Mouse (Mus musculus) lung, adult 2 months (tissue): ENCODE data around the gene Dhrs1.

ENCODE experiments used
- CTCF ChIP-seq: fragments of 200-500 bp; IDR thresholded peaks from 2 replicates; pipeline ENCODE4 v1.5.1; 2011; ENCODE audit warnings: mild to moderate bottlenecking, low read length, control low read depth; ENCODE audit not compliant: insufficient read depth
- POLR2A ChIP-seq: fragments of 200-500 bp; IDR thresholded peaks from 2 replicates; pipeline ENCODE4 v1.6.1; 2011; ENCODE audit warnings: low read depth, mild to moderate bottlenecking, control low read depth, low read length, borderline replicate concordance; ENCODE audit errors: extremely low read depth

DNA sequence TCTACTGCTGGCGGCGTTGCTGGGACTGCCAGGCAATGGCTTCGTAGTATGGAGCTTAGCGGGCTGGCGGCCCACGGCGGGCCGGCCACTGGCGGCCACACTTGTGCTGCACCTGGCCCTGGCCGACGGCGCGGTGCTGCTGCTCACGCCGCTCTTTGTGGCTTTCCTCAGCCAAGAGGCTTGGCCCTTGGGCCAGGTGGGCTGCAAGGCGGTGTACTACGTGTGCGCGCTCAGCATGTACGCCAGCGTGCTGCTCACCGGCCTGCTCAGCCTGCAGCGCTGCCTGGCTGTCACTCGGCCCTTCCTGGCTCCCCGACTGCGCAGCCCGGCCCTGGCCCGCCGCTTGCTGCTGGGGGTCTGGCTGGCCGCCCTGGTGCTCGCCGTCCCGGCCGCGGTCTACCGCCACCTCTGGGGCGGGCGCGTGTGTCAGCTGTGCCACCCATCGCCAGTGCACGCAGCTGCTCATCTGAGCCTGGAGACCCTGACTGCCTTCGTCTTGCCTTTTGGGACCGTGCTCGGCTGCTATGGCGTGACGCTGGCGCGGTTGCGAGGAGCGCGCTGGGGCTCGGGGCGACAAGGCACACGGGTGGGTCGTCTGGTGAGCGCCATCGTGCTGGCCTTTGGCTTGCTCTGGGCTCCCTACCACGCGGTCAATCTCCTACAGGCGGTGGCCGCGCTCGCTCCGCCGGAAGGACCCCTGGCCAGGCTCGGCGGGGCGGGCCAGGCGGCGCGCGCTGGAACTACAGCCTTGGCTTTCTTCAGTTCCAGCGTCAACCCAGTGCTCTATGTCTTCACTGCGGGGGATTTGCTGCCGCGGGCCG lies 16.7 kb upstream of the Dhrs1 start:
- TF ChIP-seq CTCF (no peak), POLR2A (no peak)
